In genomic region chr7:4923586-4924364, GRCm38 (mm10) we compare ENCODE assay signal across 9 mouse cellular contexts. TPM values are rescaled to one million over a fixed set of nuclear protein-coding genes. Genes with fewer than 3 reads are reported as not detected.
A peak's percentile ranks its signal among the peaks of the same experiment; 100 is the strongest.
DNase-seq lines count a peak whose midpoint lies in the region; ATAC-seq and TF ChIP-seq lines count a peak whose summit lies in the region.
"Had no signal": no experiment of that assay in that cellular context is flagged by ENCODE, and none has a peak within 500 bp of the region (broad histone marks: within the 10 kb centered on the region; RNA-seq: fewer than 3 reads in every experiment).

No protein-coding gene starts in this region.

- peaks cover 11% of the 10 kb centered on the region for H3K27me3 ChIP-seq in spleen, adult 2 months (ENCODE audit: control insufficient read depth, insufficient read depth, low read length)
- no peaks in the 10 kb centered on the region for H3K27me3 ChIP-seq in limb, embryonic 14.5 days (ENCODE audit: control insufficient read depth, insufficient read depth, low read length)
- no peaks in the 10 kb centered on the region for H3K27me3 ChIP-seq in midbrain, postnatal 0 days (ENCODE audit: insufficient read depth, low read length)

- ATAC-seq in limb, embryonic 14.5 days (ENCODE audit: low FRiP score, low read depth) = no peak
- ATAC-seq in midbrain, postnatal 0 days (ENCODE audit: low FRiP score) = peak; percentile 1; the same call in 1 of the 2 replicates

- H3K9ac ChIP-seq in limb, embryonic 14.5 days (ENCODE audit: low read depth, low read length, severe bottlenecking) = peak overlapping the region; percentile 55
- peak overlapping the region; percentile 53 for H3K9ac ChIP-seq in midbrain, postnatal 0 days (replicated peaks; ENCODE audit: low read length, poor library complexity, severe bottlenecking)

- TF ChIP-seq POLR2A in spleen, adult 2 months (IDR thresholded peaks at IDR 0.05; ENCODE audit: low read depth, low read length) = no peak
- TF ChIP-seq POLR2A in limb, embryonic 14.5 days (IDR thresholded peaks at IDR 0.05; ENCODE audit: borderline replicate concordance, extremely low read depth, insufficient read depth, insufficient read length) = no peak

- WGBS in spleen, adult 2 months = 9% methylated on average over 37 of the region's 37 CpGs
- 4% methylated on average over 37 of the region's 37 CpGs for WGBS in limb, embryonic 14.5 days
- 3% methylated on average over 37 of the region's 37 CpGs for WGBS in midbrain, postnatal 0 days

- intact Hi-C loops in gastrocnemius, postnatal 14 days (cut with DNase I; ENCODE audit: low total_unique reads) = no loop called here

- H3K27ac ChIP-seq in spleen, adult 2 months (ENCODE audit: insufficient read depth, low read length) = no peak overlapping the region
- H3K27ac ChIP-seq in limb, embryonic 14.5 days (replicated peaks; ENCODE audit: low read depth, low read length) = peak overlapping the region; percentile 92
- peak overlapping the region; percentile 99 for H3K27ac ChIP-seq in midbrain, postnatal 0 days (ENCODE audit: low read depth, low read length)
- H3K27ac ChIP-seq: macrophage had no signal

- no peaks in the 10 kb centered on the region for H3K9me3 ChIP-seq in limb, embryonic 14.5 days (ENCODE audit: control insufficient read depth, low read length)
- H3K9me3 ChIP-seq in midbrain, postnatal 0 days (ENCODE audit: low read length) = no peaks in the 10 kb centered on the region

- H3K4me1 ChIP-seq in spleen, adult 2 months (ENCODE audit: control insufficient read depth, insufficient read depth, insufficient read length) = peaks cover 16% of the 10 kb centered on the region
- H3K4me1 ChIP-seq in limb, embryonic 14.5 days (ENCODE audit: control insufficient read depth, insufficient read depth, low read length) = peaks cover 49% of the 10 kb centered on the region
- peaks cover 35% of the 10 kb centered on the region for H3K4me1 ChIP-seq in midbrain, postnatal 0 days (ENCODE audit: insufficient read depth, low read length)

- peak in 1 of 2 experiments; percentile 29 for DNase-seq in spleen, adult 2 months (ENCODE audit: low read depth in 1 of 2, low spot score in 2 of 2)
- no peak for DNase-seq in spleen, postnatal 36 days (ENCODE audit: low spot score in 2 of 2)
- DNase-seq in cerebellum, postnatal 25 days = peak; percentile 73 to 78
- peak; percentile 78 for DNase-seq in gastrocnemius, postnatal 14 days
- peak; percentile 35 for DNase-seq in induced T-regulatory cell, adult 2 months (ENCODE audit: low read depth)
- DNase-seq in limb, embryonic 14.5 days (ENCODE audit: low spot score) = peak; percentile 29
- peak; percentile 68 for DNase-seq in midbrain, postnatal 0 days (ENCODE audit: low spot score)
- DNase-seq in thymus, postnatal 14 days = no peak

- H3K36me3 ChIP-seq in spleen, adult 2 months (ENCODE audit: control insufficient read depth, insufficient read depth, low read length) = peaks cover 21% of the 10 kb centered on the region
- H3K36me3 ChIP-seq in limb, embryonic 14.5 days (ENCODE audit: control insufficient read depth, insufficient read depth, low read length) = peaks cover 28% of the 10 kb centered on the region
- peaks cover 19% of the 10 kb centered on the region for H3K36me3 ChIP-seq in midbrain, postnatal 0 days (ENCODE audit: insufficient read depth, low read length)

- H3K4me2 ChIP-seq in limb, embryonic 14.5 days (replicated peaks; ENCODE audit: low read depth, low read length, severe bottlenecking) = peak overlapping the region; percentile 87
- H3K4me2 ChIP-seq in midbrain, postnatal 0 days (ENCODE audit: low read depth, low read length, poor library complexity, severe bottlenecking) = peak overlapping the region; percentile 88

- TF ChIP-seq CTCF in spleen, adult 2 months (IDR thresholded peaks at IDR 0.05; ENCODE audit: extremely low read depth, insufficient read depth, insufficient read length, insufficient replicate concordance) = 0 out of 2 replicates have a peak, but pooled peaks have one; percentile 2
- peak; percentile 67 for TF ChIP-seq CTCF in midbrain, postnatal 0 days (IDR thresholded peaks at IDR 0.05)

- H3K4me3 ChIP-seq in spleen, adult 2 months (ENCODE audit: extremely low read depth, insufficient read depth, insufficient read length) = peak overlapping the region; percentile 1; the same call in 1 of the 2 replicates
- H3K4me3 ChIP-seq in limb, embryonic 14.5 days (replicated peaks; ENCODE audit: low read length) = peak overlapping the region; percentile 33
- H3K4me3 ChIP-seq in midbrain, postnatal 0 days (ENCODE audit: low read depth, low read length) = peak overlapping the region; percentile 40

RNA-seq across cellular contexts. Expression of gene Ssc5d, which starts 1.8 kb away (rescaled TPM):
- 1.7 and 1.8 TPM in 2 replicates for polyA plus RNA-seq in spleen, adult 2 months (2012; rRNA removed)
- total RNA-seq in gastrocnemius, postnatal 14 days (2021) = 10 to 100 TPM; 28.5 to 33.4 TPM
- 38.1 and 48.4 TPM in 2 replicates for polyA plus RNA-seq in limb, embryonic 14.5 days (2012; rRNA removed)
- polyA plus RNA-seq in limb, embryonic 14.5 days (2014; fragmentation: Nextera tagmentation; extraction: Ambion mirVana) = 13.2 and 13.6 TPM in 2 replicates
- 1.9 and 3.4 TPM in 2 replicates for total RNA-seq in midbrain, postnatal 0 days (2014; rRNA removed)
- polyA plus RNA-seq in midbrain, postnatal 0 days (2015; fragmentation: Nextera tagmentation; extraction: Ambion mirVana) = 1.2 and 1.6 TPM in 2 replicates

RNA-seq across cellular contexts. Expression of gene Nat14, which starts 1.9 kb away (rescaled TPM):
- 2.8 and 3.2 TPM in 2 replicates for polyA plus RNA-seq in spleen, adult 2 months (2012; rRNA removed)
- 1 to 10 TPM; 2.4 to 3.3 TPM for total RNA-seq in gastrocnemius, postnatal 14 days (2021)
- 7.6 and 10.0 TPM in 2 replicates for polyA plus RNA-seq in limb, embryonic 14.5 days (2012; rRNA removed)
- polyA plus RNA-seq in limb, embryonic 14.5 days (2014; fragmentation: Nextera tagmentation; extraction: Ambion mirVana) = 0.92 and 1.9 TPM in 2 replicates
- 44.8 and 49.7 TPM in 2 replicates for total RNA-seq in midbrain, postnatal 0 days (2014; rRNA removed)
- polyA plus RNA-seq in midbrain, postnatal 0 days (2015; fragmentation: Nextera tagmentation; extraction: Ambion mirVana) = 33.2 and 35.9 TPM in 2 replicates

RNA-seq across cellular contexts. Expression of gene Zfp628, which starts 8.8 kb away (rescaled TPM):
- polyA plus RNA-seq in spleen, adult 2 months (2012; rRNA removed) = 19.2 and 26.9 TPM in 2 replicates
- total RNA-seq in gastrocnemius, postnatal 14 days (2021) = 1 to 10 TPM; 7.9 to 8.4 TPM
- polyA plus RNA-seq in limb, embryonic 14.5 days (2012; rRNA removed) = 13.4 and 22.3 TPM in 2 replicates
- 4.0 and 4.6 TPM in 2 replicates for polyA plus RNA-seq in limb, embryonic 14.5 days (2014; fragmentation: Nextera tagmentation; extraction: Ambion mirVana)
- total RNA-seq in midbrain, postnatal 0 days (2014; rRNA removed) = 10.6 and 12.3 TPM in 2 replicates
- polyA plus RNA-seq in midbrain, postnatal 0 days (2015; fragmentation: Nextera tagmentation; extraction: Ambion mirVana) = 5.1 and 5.6 TPM in 2 replicates

RNA-seq across cellular contexts. Expression of gene Gm36210, which starts 17.5 kb away (rescaled TPM):
- polyA plus RNA-seq in spleen, adult 2 months (2012; rRNA removed) = 0.08 TPM in 1 of 2 replicates, not detected in the other
- total RNA-seq in gastrocnemius, postnatal 14 days (2021) = not detected
- 0.15 and 0.22 TPM in 2 replicates for polyA plus RNA-seq in limb, embryonic 14.5 days (2012; rRNA removed)
- not detected in 2 replicates for polyA plus RNA-seq in limb, embryonic 14.5 days (2014; fragmentation: Nextera tagmentation; extraction: Ambion mirVana)
- total RNA-seq in midbrain, postnatal 0 days (2014; rRNA removed) = 0.57 TPM in 1 of 2 replicates, not detected in the other
- polyA plus RNA-seq in midbrain, postnatal 0 days (2015; fragmentation: Nextera tagmentation; extraction: Ambion mirVana) = 0.32 and 0.43 TPM in 2 replicates
- polyA plus RNA-seq: macrophage had no signal

RNA-seq across cellular contexts. Expression of gene Sbk2, which starts 40.4 kb away (rescaled TPM):
- 1.9 TPM in 2 replicates for polyA plus RNA-seq in spleen, adult 2 months (2012; rRNA removed)
- 10 to 100 TPM; 39.9 to 51.4 TPM for total RNA-seq in gastrocnemius, postnatal 14 days (2021)
- polyA plus RNA-seq in limb, embryonic 14.5 days (2012; rRNA removed) = 0.45 and 0.74 TPM in 2 replicates
- 0.37 and 1.1 TPM in 2 replicates for polyA plus RNA-seq in limb, embryonic 14.5 days (2014; fragmentation: Nextera tagmentation; extraction: Ambion mirVana)
- total RNA-seq in midbrain, postnatal 0 days (2014; rRNA removed) = 0.49 TPM in 1 of 2 replicates, not detected in the other
- polyA plus RNA-seq in midbrain, postnatal 0 days (2015; fragmentation: Nextera tagmentation; extraction: Ambion mirVana) = 0.20 TPM in 1 of 2 replicates, not detected in the other

Comparison
In these comparisons a context has a peak if more than half of its experiments do, and no peak if none do; other contexts are left out.
1. DNase-seq: peak in cerebellum, postnatal 25 days (2 of 2), gastrocnemius, postnatal 14 days (single experiment), induced T-regulatory cell, adult 2 months (single experiment), limb, embryonic 14.5 days (single experiment) and midbrain, postnatal 0 days (single experiment); none in spleen, postnatal 36 days (0 of 2) and thymus, postnatal 14 days (single experiment).
2. Peak in every context shown above with its lines, with median percentiles within 50 percentile points of each other: H3K4me3 ChIP-seq.